Mouse (Mus musculus) bone marrow macrophage, adult 2 months (primary cell): ENCODE measurements around the gene Ica1.

Source experiments
- CTCF ChIP-seq: IDR thresholded peaks from 2 replicates; pipeline ENCODE4 v1.5.1; 2012; ENCODE audit warnings: low read depth, mild to moderate bottlenecking, low read length, moderate library complexity
- POLR2A ChIP-seq: IDR thresholded peaks from 2 replicates; pipeline ENCODE4 v1.6.1; 2012; ENCODE audit warnings: mild to moderate bottlenecking, low read depth, low read length, borderline replicate concordance

- no peak for TF ChIP-seq CTCF
- TF ChIP-seq POLR2A: no peak
Measured at GRCm38 (mm10) chr6:8630531-8630930, 147.8 kb downstream of the Ica1 start.
